Mouse (Mus musculus) myocyte (in vitro differentiated cells): ENCODE measurements around the gene Lpo.

ENCODE experiments used
- CEBPB ChIP-seq: IDR thresholded peaks from 2 replicates; pipeline ENCODE4 v1.6.1; 2011; ENCODE audit warnings: mild to moderate bottlenecking, moderate library complexity; ENCODE audit not compliant: poor library complexity, insufficient read depth, severe bottlenecking
- MAX ChIP-seq: IDR thresholded peaks from one replicate; pipeline ENCODE4 v1.6.1; 2011; ENCODE audit warnings: low read depth, mild to moderate bottlenecking, control low read depth
- MYOG ChIP-seq, 3 experiments: IDR thresholded peaks; one replicate each; pipeline ENCODE4 v1.6.1; 2011; ENCODE audit warnings: control low read depth in 2 of 3, low read depth in 2 of 3, mild to moderate bottlenecking in 2 of 3; ENCODE audit not compliant: insufficient read length in 2 of 3, control insufficient read depth in 1 of 3, insufficient read depth in 1 of 3
- POLR2A ChIP-seq: IDR thresholded peaks from one replicate; pipeline ENCODE4 v1.6.1; 2011; ENCODE audit warnings: low read depth, mild to moderate bottlenecking, control low read depth, moderate library complexity; ENCODE audit not compliant: insufficient read length
- TCF12 ChIP-seq: IDR thresholded peaks from one replicate; pipeline ENCODE4 v1.6.1; 2011; ENCODE audit warnings: mild to moderate bottlenecking, control low read depth; ENCODE audit not compliant: poor library complexity, insufficient read depth, severe bottlenecking
- USF1 ChIP-seq: IDR thresholded peaks from one replicate; pipeline ENCODE4 v1.6.1; 2011; ENCODE audit warnings: low read depth, mild to moderate bottlenecking, control low read depth, moderate library complexity

DNA sequence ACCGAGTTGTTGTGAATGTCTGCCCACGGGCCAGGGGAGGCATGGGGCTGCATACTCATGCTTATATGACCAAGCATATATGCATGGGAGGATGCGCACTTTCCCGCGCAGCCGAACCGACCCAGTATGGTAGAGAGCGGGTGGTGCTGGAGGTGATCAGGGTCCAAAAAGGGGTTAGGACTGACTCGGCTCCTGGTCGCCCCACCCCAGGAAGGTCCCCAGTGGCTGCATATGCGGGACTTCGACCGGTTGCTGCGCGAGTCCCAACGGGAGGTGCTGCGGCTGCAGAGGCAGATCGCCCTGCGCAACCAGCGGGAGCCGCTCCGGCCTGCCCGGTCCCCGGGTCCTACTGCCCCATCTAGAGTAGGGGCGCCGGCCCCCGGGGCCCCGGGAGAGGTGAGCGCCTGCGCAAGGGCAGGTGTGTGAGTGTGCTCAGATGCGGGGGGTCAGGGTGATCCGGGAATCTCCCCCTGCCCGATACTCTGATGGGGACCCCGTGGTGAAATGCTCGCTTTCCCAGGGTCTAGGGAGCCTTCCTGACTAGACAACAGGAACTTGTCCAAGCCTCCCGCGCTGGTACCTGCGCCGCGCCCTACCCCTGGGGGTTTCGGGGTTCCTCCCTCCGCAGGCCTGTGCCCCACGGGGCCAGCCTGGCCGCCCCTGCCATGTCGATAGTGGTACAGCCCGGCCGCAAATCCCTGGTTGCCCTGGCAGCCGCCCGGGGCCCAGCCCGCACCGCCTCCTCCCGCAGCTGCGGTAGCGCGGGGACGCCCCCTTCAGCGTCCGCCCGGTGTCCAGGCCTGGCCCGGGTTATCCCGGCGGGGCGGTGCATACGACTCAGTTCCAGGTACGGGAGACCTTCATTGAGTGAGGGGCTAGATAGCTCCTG, 63.9 kb downstream of the Lpo start:
- TF ChIP-seq CEBPB (no peak), TCF12 (no peak), POLR2A (no peak), MAX (no peak), USF1 (no peak), MYOG (IDR thresholded peaks at IDR 0.05; ENCODE audit: control insufficient read depth in 1 of 3, insufficient read depth in 1 of 3, insufficient read length in 2 of 3, low read depth in 2 of 3) (no peak)
